Mouse (Mus musculus) MEL (cell line): ENCODE measurements around the gene Ppp1r1a. TPM values are rescaled to one million over a fixed set of nuclear protein-coding genes. Genes with fewer than 3 reads are reported as not detected.
A peak's percentile ranks its signal among the peaks of the same experiment; 100 is the strongest.

ENCODE experiments used
- DNase-seq: peaks from one replicate; pipeline ENCODE4 v3.0.0; 2011; ENCODE audit warnings: low read depth, low spot score
- H3K27ac ChIP-seq: 2 replicates; pipeline ENCODE4 v1.5.1; 2012; ENCODE audit warnings: low read depth, mild to moderate bottlenecking, control low read depth, low read length, moderate library complexity; ENCODE audit not compliant: control insufficient read depth
- H3K27me3 ChIP-seq, 2 experiments: fragments of 150-350 bp in 1 of 2; sonication (generic) in 1 of 2; 2 replicates each; pipeline ENCODE4 v1.6.1; 2012; ENCODE audit warnings: low read length in 2 of 2, mild to moderate bottlenecking in 2 of 2, improper control_type of control experiment in 1 of 2, moderate library complexity in 1 of 2; ENCODE audit not compliant: insufficient read depth in 2 of 2, control insufficient read depth in 1 of 2
- H3K36me3 ChIP-seq, 2 experiments: 2 replicates each; pipeline ENCODE4 v1.6.1; 2012 to 2014; ENCODE audit warnings: low read length in 2 of 2, improper control_type of control experiment in 1 of 2, inconsistent platforms in 1 of 2, mild to moderate bottlenecking in 1 of 2; ENCODE audit not compliant: insufficient read depth in 2 of 2, control insufficient read depth in 1 of 2
- H3K4me1 ChIP-seq, 2 experiments: fragments of 150-350 bp in 1 of 2; sonication (generic) in 1 of 2; 2 replicates each; pipeline ENCODE4 v1.6.1; 2012; ENCODE audit warnings: low read length in 2 of 2, improper control_type of control experiment in 1 of 2, mild to moderate bottlenecking in 1 of 2; ENCODE audit not compliant: insufficient read depth in 2 of 2, control insufficient read depth in 1 of 2
- H3K4me3 ChIP-seq, 2 experiments: fragments of 150-350 bp in 1 of 2; sonication (generic) in 1 of 2; 2 replicates each; pipeline ENCODE4 v1.5.1; 2012; ENCODE audit warnings: low read depth in 2 of 2, low read length in 2 of 2, mild to moderate bottlenecking in 2 of 2, moderate library complexity in 2 of 2, control low read depth in 1 of 2, improper control_type of control experiment in 1 of 2; ENCODE audit not compliant: control insufficient read depth in 1 of 2, insufficient read depth in 1 of 2
- H3K79me2 ChIP-seq: 2 replicates; pipeline ENCODE4 v1.6.1; 2012; ENCODE audit warnings: mild to moderate bottlenecking, low read length, moderate library complexity; ENCODE audit not compliant: control insufficient read depth, poor library complexity, insufficient read depth
- H3K9ac ChIP-seq: 2 replicates; pipeline ENCODE4 v1.6.1; 2012; ENCODE audit warnings: low read depth, mild to moderate bottlenecking, control low read depth, low read length, moderate library complexity; ENCODE audit not compliant: control insufficient read depth, poor library complexity, severe bottlenecking
- H3K9me3 ChIP-seq: fragments of 150-350 bp; sonication (generic); replicated peaks from 2 replicates; pipeline ENCODE4 v1.6.1; 2012; ENCODE audit warnings: mild to moderate bottlenecking, low read length, improper control_type of control experiment, moderate library complexity; ENCODE audit not compliant: insufficient read depth
- CTCF ChIP-seq, 3 experiments: IDR thresholded peaks in 2 of 3; conservative IDR thresholded peaks in 1 of 3; 2 replicates each; pipeline ENCODE4 v1.5.1; 2011 to 2012; ENCODE audit warnings: low read length in 3 of 3, low read depth in 2 of 3, mild to moderate bottlenecking in 2 of 3, improper control_type of control experiment in 1 of 3, inconsistent platforms in 1 of 3, mixed read lengths in 1 of 3, moderate library complexity in 1 of 3; ENCODE audit not compliant: control insufficient read depth in 1 of 3, insufficient read depth in 1 of 3, poor library complexity in 1 of 3, severe bottlenecking in 1 of 3
- E2F4 ChIP-seq: IDR thresholded peaks from 2 replicates; pipeline ENCODE4 v1.6.1; 2011; ENCODE audit warnings: low read depth, low read length, improper control_type of control experiment, borderline replicate concordance
- ELF1 ChIP-seq: IDR thresholded peaks from 2 replicates; pipeline ENCODE4 v1.6.1; 2014; ENCODE audit warnings: low read depth, mild to moderate bottlenecking, inconsistent platforms, low read length, improper control_type of control experiment, moderate library complexity
- EP300 ChIP-seq, 2 experiments: IDR thresholded peaks; 2 replicates each; pipeline ENCODE4 v1.6.1; 2011; ENCODE audit warnings: improper control_type of control experiment in 2 of 2, low read length in 2 of 2, low read depth in 1 of 2, mild to moderate bottlenecking in 1 of 2
- ETS1 ChIP-seq: IDR thresholded peaks from 2 replicates; pipeline ENCODE4 v1.6.1; 2012; ENCODE audit warnings: low read depth, mild to moderate bottlenecking, inconsistent platforms, low read length, improper control_type of control experiment, moderate library complexity
- HCFC1 ChIP-seq: IDR thresholded peaks from 2 replicates; pipeline ENCODE4 v1.6.1; 2012; ENCODE audit warnings: low read depth, mild to moderate bottlenecking, inconsistent platforms, low read length, improper control_type of control experiment, moderate library complexity
- JUND ChIP-seq: IDR thresholded peaks from 2 replicates; pipeline ENCODE4 v1.6.1; 2011; ENCODE audit warnings: low read depth, mild to moderate bottlenecking, improper control_type of control experiment, low read length
- MEF2A ChIP-seq: IDR thresholded peaks from 2 replicates; pipeline ENCODE4 v1.6.1; 2014; ENCODE audit warnings: low read depth, mild to moderate bottlenecking, inconsistent platforms, low read length, improper control_type of control experiment; ENCODE audit not compliant: poor library complexity, insufficient replicate concordance, severe bottlenecking; ENCODE audit errors: extremely low read depth
- MXI1 ChIP-seq: IDR thresholded peaks from 2 replicates; pipeline ENCODE4 v1.6.1; 2011; ENCODE audit warnings: mild to moderate bottlenecking, low read depth, low read length, improper control_type of control experiment
- MYC ChIP-seq: IDR thresholded peaks from 2 replicates; pipeline ENCODE4 v1.6.1; 2011; ENCODE audit warnings: low read depth, mild to moderate bottlenecking, low read length, improper control_type of control experiment, moderate library complexity
- NRF1 ChIP-seq: IDR thresholded peaks from 2 replicates; pipeline ENCODE4 v1.6.1; 2014; ENCODE audit warnings: low read depth, mild to moderate bottlenecking, inconsistent platforms, low read length, improper control_type of control experiment, moderate library complexity; ENCODE audit not compliant: poor library complexity, insufficient read depth, severe bottlenecking
- POLR2AphosphoS5 ChIP-seq: IDR thresholded peaks from 2 replicates; pipeline ENCODE4 v1.6.1; 2012; ENCODE audit warnings: low read depth, borderline replicate concordance, mild to moderate bottlenecking, inconsistent platforms, low read length, moderate library complexity, mixed read lengths
- SMC3 ChIP-seq: IDR thresholded peaks from 2 replicates; pipeline ENCODE4 v1.6.1; 2011; ENCODE audit warnings: low read depth, low read length, improper control_type of control experiment
- TBP ChIP-seq: IDR thresholded peaks from 2 replicates; pipeline ENCODE4 v1.8.0; 2011; ENCODE audit warnings: low read depth, low read length, improper control_type of control experiment
- TCF12 ChIP-seq: IDR thresholded peaks from 2 replicates; pipeline ENCODE4 v1.6.1; 2014; ENCODE audit warnings: low read depth, mild to moderate bottlenecking, inconsistent platforms, low read length, improper control_type of control experiment, moderate library complexity
- USF1 ChIP-seq: IDR thresholded peaks from 2 replicates; pipeline ENCODE4 v1.6.1; 2014; ENCODE audit warnings: low read depth, mild to moderate bottlenecking, inconsistent platforms, low read length, improper control_type of control experiment, moderate library complexity
- ZC3H11A ChIP-seq: IDR thresholded peaks from 2 replicates; pipeline ENCODE4 v1.6.1; 2012; ENCODE audit warnings: low read depth, mild to moderate bottlenecking, inconsistent platforms, low read length, improper control_type of control experiment
- ZMIZ1 ChIP-seq: IDR thresholded peaks from 2 replicates; pipeline ENCODE4 v1.6.1; 2012; ENCODE audit warnings: low read depth, mild to moderate bottlenecking, inconsistent platforms, low read length, improper control_type of control experiment, moderate library complexity
- polyA plus RNA-seq, 2 experiments: library from polyadenylated mRNA; stranded (reverse) in 1 of 2; unstranded in 1 of 2; fragments of >175 nt in 1 of 2; fragments of >200 nt in 1 of 2; gene quantifications; 2 replicates each; pipeline versions ENCODE4 v1.2.1 to v1.2.4; 2012; ENCODE audit warnings: low replicate concordance in 2 of 2, low read depth in 1 of 2; ENCODE audit not compliant: insufficient read length in 2 of 2, insufficient read depth in 1 of 2, missing spikeins in 1 of 2
- total RNA-seq: library from RNA; depleted of rRNA; stranded (reverse); fragments of 300-350 nt; gene quantifications from 2 replicates; pipeline ENCODE4 v1.2.3, GENCODE M21; 2012; rRNA removed

The Ppp1r1a gene
- total and polyA plus RNA-seq, 3 experiments = not detected

- TF ChIP-seq USF1 (no peak), TCF12 (no peak), HCFC1 (no peak), MXI1 (no peak), CTCF (IDR thresholded peaks at IDR 0.05 in 2 of 3, conservative IDR thresholded peaks at IDR 0.05 in 1 of 3; ENCODE audit: control insufficient read depth in 1 of 3, insufficient read depth in 1 of 3, low read depth in 2 of 3, low read length in 3 of 3, poor library complexity in 1 of 3, severe bottlenecking in 1 of 3) (no peak), SMC3 (no peak), MYC (no peak), JUND (no peak), MEF2A (no peak), E2F4 (no peak), EP300 (IDR thresholded peaks at IDR 0.05; ENCODE audit: low read depth in 1 of 2, low read length in 2 of 2) (no peak), ELF1 (no peak), ETS1 (no peak), ZC3H11A (no peak), TBP (no peak), ZMIZ1 (no peak)
- Histone ChIP-seq H3K27ac (no peak overlapping the region), H3K27me3 (no peaks in the 10 kb centered on the region), H3K9me3 (no peaks in the 10 kb centered on the region), H3K4me3 (no peak overlapping the region), H3K79me2 (no peaks in the 10 kb centered on the region), H3K9ac (no peak overlapping the region), H3K36me3 (no peaks in the 10 kb centered on the region; a peak in 1 of 4 replicates), H3K4me1 (no peaks in the 10 kb centered on the region)
- no peak for DNase-seq
Measured at GRCm38 (mm10) chr15:103484490-103484889, 53.3 kb downstream of the Ppp1r1a start.

GRCm38 (mm10) chr15:103482488-103482887 is 55.3 kb downstream of the Ppp1r1a start:
- H3K4me1 ChIP-seq = no peaks in the 10 kb centered on the region
- no peak overlapping the region for H3K4me3 ChIP-seq
- H3K79me2 ChIP-seq = no peaks in the 10 kb centered on the region
- no peak overlapping the region for H3K27ac ChIP-seq
- H3K36me3 ChIP-seq = no peaks in the 10 kb centered on the region; a peak in 1 of 4 replicates
- H3K27me3 ChIP-seq = no peaks in the 10 kb centered on the region
- no peak for TF ChIP-seq POLR2AphosphoS5
- TF ChIP-seq CTCF (IDR thresholded peaks at IDR 0.05 in 2 of 3, conservative IDR thresholded peaks at IDR 0.05 in 1 of 3; ENCODE audit: control insufficient read depth in 1 of 3, insufficient read depth in 1 of 3, low read depth in 2 of 3, low read length in 3 of 3, poor library complexity in 1 of 3, severe bottlenecking in 1 of 3) = peak in 2 of 3 experiments; percentile 25 to 34; a peak in 4 of 6 replicates
- TF ChIP-seq NRF1 = no peak
- no peak overlapping the region for H3K9ac ChIP-seq
- no peaks in the 10 kb centered on the region for H3K9me3 ChIP-seq
- DNase-seq = peak; percentile 6

Other genes with a start within 250 kb of the Ppp1r1a start
- gene Gpr84, start 227.4 kb downstream of the Ppp1r1a start, total RNA-seq = 0.12 TPM in 1 of 2 replicates, not detected in the other
- gene Gpr84, start 227.4 kb downstream of the Ppp1r1a start, polyA plus RNA-seq = under 1 TPM in 1 of 2 experiments, not detected in 1; 0.21 TPM
- gene Zfp385a, start 197.9 kb downstream of the Ppp1r1a start, total RNA-seq = 4.4 and 5.2 TPM in 2 replicates
- gene Zfp385a, start 197.9 kb downstream of the Ppp1r1a start, polyA plus RNA-seq = 10 to 100 TPM in 1 of 2 experiments, not detected in 1; 54.0 TPM
- 6.0 and 6.7 TPM in 2 replicates for gene Itga5, start 171.2 kb downstream of the Ppp1r1a start, total RNA-seq
- gene Itga5, start 171.2 kb downstream of the Ppp1r1a start, polyA plus RNA-seq = 10 to 100 TPM in 1 of 2 experiments, not detected in 1; 17.4 TPM
- gene Gtsf1, start 107.5 kb downstream of the Ppp1r1a start, total RNA-seq = 0.15 TPM in 1 of 2 replicates, not detected in the other
- not detected for gene Gtsf1, start 107.5 kb downstream of the Ppp1r1a start, polyA plus RNA-seq
- gene Gtsf2, start 89.5 kb downstream of the Ppp1r1a start, total RNA-seq = not detected in 2 replicates
- gene Gtsf2, start 89.5 kb downstream of the Ppp1r1a start, polyA plus RNA-seq = not detected
- gene Nckap1l, start 84.2 kb downstream of the Ppp1r1a start, total RNA-seq = 17.8 and 17.9 TPM in 2 replicates
- gene Nckap1l, start 84.2 kb downstream of the Ppp1r1a start, polyA plus RNA-seq = 10 to 100 TPM in 1 of 2 experiments, not detected in 1; 27.1 TPM
- gene Pde1b, start 35.0 kb downstream of the Ppp1r1a start, total RNA-seq = 1.8 and 2.4 TPM in 2 replicates
- 1 to 10 TPM in 1 of 2 experiments, not detected in 1; 4.5 TPM for gene Pde1b, start 35.0 kb downstream of the Ppp1r1a start, polyA plus RNA-seq
- gene Glycam1, start 27.1 kb upstream of the Ppp1r1a start, total RNA-seq = not detected in 2 replicates
- not detected for gene Glycam1, start 27.1 kb upstream of the Ppp1r1a start, polyA plus RNA-seq
- gene Mucl1, start 217.5 kb upstream of the Ppp1r1a start, total RNA-seq = not detected in 2 replicates
- gene Mucl1, start 217.5 kb upstream of the Ppp1r1a start, polyA plus RNA-seq = not detected